Mouse (Mus musculus) ES-E14 (cell line): ENCODE measurements around the gene Krt14. TPM values are rescaled to one million over a fixed set of nuclear protein-coding genes. Genes with fewer than 3 reads are reported as not detected.

Experiments
- DNase-seq: peaks from one replicate; pipeline ENCODE4 v3.0.0-alpha.2; 2013; ENCODE audit warnings: low read depth, low spot score
- H3K27ac ChIP-seq: 2 replicates; pipeline ENCODE4 v1.5.1; 2012; ENCODE audit warnings: low read depth, mild to moderate bottlenecking, low read length, moderate library complexity, mixed read lengths; ENCODE audit not compliant: poor library complexity, insufficient read depth, severe bottlenecking
- H3K36me3 ChIP-seq: 2 replicates; pipeline ENCODE4 v1.6.1; 2012; ENCODE audit warnings: mild to moderate bottlenecking, low read length, moderate library complexity, mixed read lengths; ENCODE audit not compliant: control insufficient read depth, poor library complexity, insufficient read depth, severe bottlenecking
- H3K4me1 ChIP-seq, 2 experiments: fragments of 150-350 bp in 1 of 2; sonication (generic) in 1 of 2; 2 replicates each; pipeline ENCODE4 v1.6.1; 2012; ENCODE audit warnings: low read length in 2 of 2, mild to moderate bottlenecking in 1 of 2, mixed read lengths in 1 of 2; ENCODE audit not compliant: control insufficient read depth in 2 of 2, insufficient read depth in 2 of 2, poor library complexity in 1 of 2
- H3K4me3 ChIP-seq, 2 experiments: fragments of 150-350 bp in 1 of 2; sonication (generic) in 1 of 2; 2 replicates each; pipeline ENCODE4 v1.5.1; 2012; ENCODE audit warnings: low read length in 2 of 2, low read depth in 1 of 2, mild to moderate bottlenecking in 1 of 2, mixed read lengths in 1 of 2; ENCODE audit not compliant: insufficient read depth in 1 of 2, poor library complexity in 1 of 2, severe bottlenecking in 1 of 2
- H3K9ac ChIP-seq: 2 replicates; pipeline ENCODE4 v1.6.1; 2012; ENCODE audit warnings: low read depth, mild to moderate bottlenecking, low read length, mixed read lengths; ENCODE audit not compliant: poor library complexity, insufficient read depth, severe bottlenecking
- H3K9me3 ChIP-seq: fragments of 150-350 bp; sonication (generic); 2 replicates; pipeline ENCODE4 v1.6.1; 2012; ENCODE audit warnings: low read depth, mild to moderate bottlenecking, low read length; ENCODE audit not compliant: control insufficient read depth, insufficient read depth
- CHD2 ChIP-seq: IDR thresholded peaks from 2 replicates; pipeline ENCODE4 v1.6.1; 2014; ENCODE audit warnings: mild to moderate bottlenecking, low read depth, low read length, inconsistent platforms
- HCFC1 ChIP-seq: IDR thresholded peaks from 2 replicates; pipeline ENCODE4 v1.6.1; 2012; ENCODE audit warnings: low read length, inconsistent platforms, borderline replicate concordance; ENCODE audit not compliant: insufficient read depth
- MAFK ChIP-seq: IDR thresholded peaks from 2 replicates; pipeline ENCODE4 v1.6.1; 2014; ENCODE audit warnings: mild to moderate bottlenecking, low read depth, low read length, inconsistent platforms; ENCODE audit not compliant: insufficient read depth
- ZC3H11A ChIP-seq: IDR thresholded peaks from 2 replicates; pipeline ENCODE4 v1.6.1; 2012; ENCODE audit warnings: low read depth, mild to moderate bottlenecking, inconsistent platforms, low read length, borderline replicate concordance
- ZNF384 ChIP-seq: IDR thresholded peaks from 2 replicates; pipeline ENCODE4 v1.6.1; 2012; ENCODE audit warnings: low read depth, low read length, inconsistent platforms
- in situ Hi-C, 2 experiments: fragments of 600-800 bp; cut with MboI; formaldehyde crosslinking; loops; one replicate each; pipeline ENCODE4 v1.15.1; 2025; ENCODE audit warnings: low sequenced_read_pairs in 2 of 2, inconsistent platforms in 1 of 2; ENCODE audit not compliant: unreplicated experiment in 2 of 2
- total RNA-seq: library from RNA; depleted of rRNA; stranded (reverse); fragments of 300-350 nt; gene quantifications from 2 replicates; pipeline ENCODE4 v1.2.3, GENCODE M21; 2012

The Krt14 gene
- total RNA-seq, 1 experiment = 2.3 TPM

DNA sequence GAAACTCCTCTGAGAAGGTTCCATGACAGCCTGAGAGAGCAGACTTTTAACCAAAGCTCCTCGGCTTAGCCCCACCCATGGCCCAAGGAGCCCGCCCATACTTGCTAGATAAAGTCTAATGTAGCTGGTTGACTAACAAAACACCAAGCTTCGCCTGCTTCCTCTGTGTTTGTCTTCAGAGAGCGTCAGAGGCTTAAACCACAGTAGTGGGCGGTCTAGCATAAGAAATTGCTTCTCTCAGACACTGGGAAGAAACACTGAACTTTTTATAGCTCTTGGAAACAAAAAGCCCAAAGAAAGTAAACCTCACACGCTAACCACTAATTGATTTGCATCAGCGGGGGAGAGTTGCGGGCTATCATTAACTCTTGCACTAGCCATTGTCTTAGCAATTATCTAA is 14.4 kb upstream of the Krt14 start:
- Histone ChIP-seq H3K4me1 (peaks cover 0 to 3% of the 10 kb centered on the region in 2 experiments; a peak in 1 of 4 replicates), H3K9me3 (no peaks in the 10 kb centered on the region; the same call in 1 of the 2 replicates), H3K36me3 (no peaks in the 10 kb centered on the region), H3K27ac (no peak overlapping the region), H3K9ac (no peak overlapping the region), H3K4me3 (no peak overlapping the region)
- in situ Hi-C loops = no loop called here
- no peak for DNase-seq
- TF ChIP-seq HCFC1 (no peak), ZC3H11A (no peak), MAFK (no peak), CHD2 (no peak), ZNF384 (no peak)

DNA sequence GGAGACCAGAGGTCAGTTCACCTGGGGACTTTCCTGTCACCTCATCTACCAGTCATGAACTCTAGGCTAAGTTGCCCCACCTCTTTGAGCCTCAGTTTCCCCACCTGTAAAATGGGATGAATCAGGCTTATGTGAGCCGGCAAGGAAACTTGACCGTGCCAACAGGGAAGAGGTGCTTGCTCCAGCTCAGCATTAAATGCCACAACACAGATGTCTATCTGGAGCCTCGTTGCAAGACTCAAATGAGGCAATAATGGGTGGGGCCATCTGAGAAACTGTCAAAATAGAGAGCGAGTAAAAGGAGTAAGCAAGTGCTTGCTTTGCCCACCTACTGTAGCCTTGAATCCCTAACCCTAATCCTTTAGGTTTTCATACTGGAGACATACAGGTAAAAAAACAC is 12.0 kb upstream of the Krt14 start:
- H3K36me3 ChIP-seq = no peaks in the 10 kb centered on the region
- in situ Hi-C loops = no loop called here
- TF ChIP-seq MAFK = no peak
- TF ChIP-seq ZC3H11A = no peak
- TF ChIP-seq HCFC1 = no peak
- TF ChIP-seq CHD2 = no peak
- TF ChIP-seq ZNF384 = no peak
- no peak overlapping the region for H3K4me3 ChIP-seq
- no peak for DNase-seq
- no peaks in the 10 kb centered on the region for H3K9me3 ChIP-seq
- H3K27ac ChIP-seq = no peak overlapping the region
- no peak overlapping the region for H3K9ac ChIP-seq
- H3K4me1 ChIP-seq = peaks cover 0 to 3% of the 10 kb centered on the region in 2 experiments; a peak in 1 of 4 replicates

DNA sequence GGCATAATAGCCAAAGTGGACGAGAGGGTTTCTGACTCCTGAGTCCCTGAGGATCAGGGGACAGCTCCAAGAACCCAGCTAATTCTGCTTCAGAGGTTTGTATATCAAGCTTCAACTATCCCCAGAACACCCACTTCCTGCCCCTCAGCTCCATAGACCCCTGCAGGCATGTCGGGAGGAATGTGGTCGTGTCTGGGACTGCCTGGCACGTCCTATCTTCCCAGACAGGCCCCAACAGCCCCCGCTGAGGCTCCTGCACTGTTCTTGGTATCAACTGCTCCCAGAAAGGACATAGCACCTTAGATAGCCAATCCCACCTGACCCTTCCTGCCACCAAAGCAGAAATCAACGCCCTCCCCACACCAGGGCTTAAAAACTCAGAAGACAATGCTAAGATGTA is 1.2 kb upstream of the Krt14 start:
- H3K9ac ChIP-seq = no peak overlapping the region
- DNase-seq = no peak
- no peak overlapping the region for H3K4me3 ChIP-seq
- H3K4me1 ChIP-seq = peaks cover 0 to 2% of the 10 kb centered on the region in 2 experiments; a peak in 1 of 4 replicates
- no peaks in the 10 kb centered on the region for H3K36me3 ChIP-seq
- no peaks in the 10 kb centered on the region for H3K9me3 ChIP-seq
- no peak overlapping the region for H3K27ac ChIP-seq
- in situ Hi-C loops = loop anchor here in 1 of 2 experiments (10.0 kb wide), 1 partner anchor 86 kb away; no protein-coding TSS in a partner anchor
- TF ChIP-seq ZNF384 = no peak
- TF ChIP-seq MAFK = no peak
- TF ChIP-seq HCFC1 = no peak
- TF ChIP-seq CHD2 = no peak
- TF ChIP-seq ZC3H11A = no peak

DNA sequence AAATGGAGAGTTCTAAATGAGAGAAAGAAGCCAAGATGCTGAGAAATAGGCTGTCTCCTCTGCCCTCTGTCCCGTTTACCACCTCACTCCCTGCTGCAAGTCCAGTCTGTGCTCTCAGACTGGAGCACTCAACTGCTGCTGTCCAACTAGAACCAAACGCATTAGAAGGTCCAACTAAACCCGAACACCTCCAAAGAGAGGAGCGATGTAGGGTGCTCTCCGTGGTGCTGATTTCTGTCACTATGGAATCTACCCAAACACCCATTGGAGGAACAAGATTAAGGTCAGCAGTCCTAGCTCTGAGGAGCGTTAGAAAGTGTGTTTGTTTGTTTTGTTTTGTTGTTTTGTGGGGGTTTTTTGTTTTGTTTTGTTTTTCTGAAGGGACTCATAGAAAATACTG is 3.9 kb downstream of the Krt14 start:
- TF ChIP-seq CHD2 = 0 out of 2 replicates have a peak, but pooled peaks have one; percentile 26
- TF ChIP-seq ZNF384 = no peak
- Histone ChIP-seq H3K27ac (no peak overlapping the region), H3K36me3 (no peaks in the 10 kb centered on the region), H3K9ac (no peak overlapping the region), H3K4me1 (peaks cover under 1 to 18% of the 10 kb centered on the region in 2 experiments; a peak in 3 of 4 replicates), H3K9me3 (no peaks in the 10 kb centered on the region), H3K4me3 (no peak overlapping the region)
- peak; percentile 76 for DNase-seq
- in situ Hi-C loops = loop anchor here in 1 of 2 experiments (10.0 kb wide), 1 partner anchor 91 kb away; no protein-coding TSS in a partner anchor

DNA sequence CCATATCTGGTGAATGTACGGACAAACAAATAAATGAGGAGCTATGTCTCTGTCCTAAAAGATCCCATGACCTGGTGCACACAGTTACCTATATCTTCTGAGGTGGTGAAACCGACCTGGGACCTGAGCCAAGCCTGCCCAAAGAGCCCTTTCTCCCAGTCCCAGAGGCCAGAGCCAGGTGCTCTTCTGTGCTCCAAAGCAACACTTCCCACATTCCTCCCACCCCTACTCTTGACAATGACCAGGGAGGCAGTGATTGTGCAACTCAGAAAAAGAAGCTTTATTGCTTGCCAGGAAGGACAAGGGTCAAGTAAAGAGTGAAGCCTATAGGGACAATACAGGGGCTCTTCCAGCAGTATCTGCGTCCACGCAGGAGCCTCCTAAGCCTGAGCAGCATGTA is 4.4 kb downstream of the Krt14 start:
- in situ Hi-C loops = loop anchor here in 1 of 2 experiments (10.0 kb wide), 1 partner anchor 92 kb away; no protein-coding TSS in a partner anchor
- no peaks in the 10 kb centered on the region for H3K36me3 ChIP-seq
- H3K9ac ChIP-seq = no peak overlapping the region
- H3K4me1 ChIP-seq = peaks cover 4 to 23% of the 10 kb centered on the region in 2 experiments; a peak in 3 of 4 replicates
- DNase-seq = no peak
- no peaks in the 10 kb centered on the region for H3K9me3 ChIP-seq
- TF ChIP-seq HCFC1 (no peak), CHD2 (no peak), ZC3H11A (no peak), ZNF384 (no peak), MAFK (no peak)
- no peak overlapping the region for H3K4me3 ChIP-seq
- no peak overlapping the region for H3K27ac ChIP-seq
